ENCODE assay signal across 8 mouse cellular contexts in genomic region chr5:123019336-123020016, GRCm38 (mm10). TPM values are rescaled to one million over a fixed set of nuclear protein-coding genes. Genes with fewer than 3 reads are reported as not detected.
DNase-seq lines count a peak whose midpoint lies in the region; ATAC-seq and TF ChIP-seq lines count a peak whose summit lies in the region.

No protein-coding gene starts in this region.

- H3K27ac ChIP-seq in intestine, embryonic 14.5 days (ENCODE audit: low read depth) = peak overlapping the region; percentile 14; the same call in 1 of the 2 replicates
- no peak overlapping the region for H3K27ac ChIP-seq in intestine, postnatal 0 days (ENCODE audit: low read depth, low read length)
- H3K27ac ChIP-seq in forebrain, embryonic 12.5 days = peak overlapping the region; percentile 76
- peak overlapping the region; percentile 72 for H3K27ac ChIP-seq in hindbrain, postnatal 0 days
- peak overlapping the region; percentile 48 for H3K27ac ChIP-seq in midbrain, embryonic 16.5 days (ENCODE audit: low read length)

- H3K4me3 ChIP-seq in intestine, embryonic 14.5 days (ENCODE audit: low read depth, low read length) = no peak overlapping the region
- no peak overlapping the region for H3K4me3 ChIP-seq in intestine, postnatal 0 days (ENCODE audit: low read depth, low read length)
- H3K4me3 ChIP-seq in forebrain, embryonic 12.5 days (replicated peaks) = no peak overlapping the region
- no peak overlapping the region for H3K4me3 ChIP-seq in hindbrain, postnatal 0 days (ENCODE audit: low read length)
- no peak overlapping the region for H3K4me3 ChIP-seq in midbrain, embryonic 16.5 days (ENCODE audit: low read depth, low read length)

- DNase-seq in intestine, embryonic 14.5 days (ENCODE audit: low spot score) = no peak
- peak; percentile 82 for DNase-seq in hindbrain, postnatal 0 days (ENCODE audit: low spot score)
- no peak for DNase-seq in layer of hippocampus, postnatal 36 days
- no peak for DNase-seq in kidney, adult 11 months
- DNase-seq in thymus, postnatal 4 days = no peak

- no peak overlapping the region for H3K4me2 ChIP-seq in intestine, embryonic 14.5 days (ENCODE audit: low read length)
- H3K4me2 ChIP-seq in intestine, postnatal 0 days (replicated peaks; ENCODE audit: low read depth) = no peak overlapping the region; the same call in 1 of the 2 replicates
- 0 out of 2 replicates have a peak overlapping the region, but pooled peaks have one; percentile 5 for H3K4me2 ChIP-seq in forebrain, embryonic 12.5 days
- H3K4me2 ChIP-seq in hindbrain, postnatal 0 days (ENCODE audit: low read depth, low read length) = peak overlapping the region; percentile 19; the same call in 1 of the 2 replicates
- no peak overlapping the region for H3K4me2 ChIP-seq in midbrain, embryonic 16.5 days (ENCODE audit: low read length)

- WGBS in intestine, embryonic 14.5 days = 60% methylated on average over 10 of the region's 10 CpGs
- 55% methylated on average over 10 of the region's 10 CpGs for WGBS in intestine, postnatal 0 days
- WGBS in forebrain, embryonic 12.5 days = 43% methylated on average over 10 of the region's 10 CpGs
- 40% methylated on average over 10 of the region's 10 CpGs for WGBS in hindbrain, postnatal 0 days
- WGBS in midbrain, embryonic 16.5 days = 29% methylated on average over 10 of the region's 10 CpGs

- no peak for TF ChIP-seq CTCF in intestine, postnatal 0 days (IDR thresholded peaks at IDR 0.05; ENCODE audit: low read depth)
- TF ChIP-seq CTCF in hindbrain, postnatal 0 days (IDR thresholded peaks at IDR 0.05; ENCODE audit: low read depth) = no peak

- H3K36me3 ChIP-seq in intestine, embryonic 14.5 days (ENCODE audit: control insufficient read depth, insufficient read depth, low read length) = no peaks in the 10 kb centered on the region
- H3K36me3 ChIP-seq in intestine, postnatal 0 days (ENCODE audit: control insufficient read depth, insufficient read depth) = peaks cover 5% of the 10 kb centered on the region; the same call in 1 of the 2 replicates
- H3K36me3 ChIP-seq in forebrain, embryonic 12.5 days (replicated peaks) = no peaks in the 10 kb centered on the region
- no peaks in the 10 kb centered on the region for H3K36me3 ChIP-seq in hindbrain, postnatal 0 days (ENCODE audit: insufficient read depth, low read length)
- H3K36me3 ChIP-seq in midbrain, embryonic 16.5 days (ENCODE audit: control insufficient read depth, insufficient read depth, low read length) = no peaks in the 10 kb centered on the region

- no peak for ATAC-seq in intestine, embryonic 14.5 days (replicated peaks; ENCODE audit: low FRiP score, low TSS enrichment, low read depth)
- no peak for ATAC-seq in intestine, postnatal 0 days
- no peak for ATAC-seq in forebrain, embryonic 12.5 days (ENCODE audit: low FRiP score)
- ATAC-seq in hindbrain, postnatal 0 days = peak; percentile 63
- no peak for ATAC-seq in midbrain, embryonic 16.5 days

- H3K9me3 ChIP-seq in intestine, embryonic 14.5 days (ENCODE audit: control insufficient read depth, low read length) = no peaks in the 10 kb centered on the region
- no peaks in the 10 kb centered on the region for H3K9me3 ChIP-seq in intestine, postnatal 0 days (ENCODE audit: control insufficient read depth)
- H3K9me3 ChIP-seq in forebrain, embryonic 12.5 days = no peaks in the 10 kb centered on the region
- no peaks in the 10 kb centered on the region for H3K9me3 ChIP-seq in hindbrain, postnatal 0 days (ENCODE audit: low read length)
- H3K9me3 ChIP-seq in midbrain, embryonic 16.5 days (replicated peaks; ENCODE audit: control insufficient read depth, low read length, poor library complexity, severe bottlenecking) = no peaks in the 10 kb centered on the region

- no peak overlapping the region for H3K9ac ChIP-seq in intestine, embryonic 14.5 days (ENCODE audit: low read length)
- H3K9ac ChIP-seq in intestine, postnatal 0 days (ENCODE audit: low read depth, low read length) = no peak overlapping the region
- peak overlapping the region; percentile 18; the same call in 1 of the 2 replicates for H3K9ac ChIP-seq in forebrain, embryonic 12.5 days
- peak overlapping the region; percentile 6; the same call in 1 of the 2 replicates for H3K9ac ChIP-seq in hindbrain, postnatal 0 days (replicated peaks; ENCODE audit: low read length)
- no peak overlapping the region for H3K9ac ChIP-seq in midbrain, embryonic 16.5 days (ENCODE audit: low read depth, low read length)

- H3K27me3 ChIP-seq in intestine, embryonic 14.5 days (replicated peaks; ENCODE audit: control insufficient read depth, insufficient read depth, low read length) = no peaks in the 10 kb centered on the region
- no peaks in the 10 kb centered on the region for H3K27me3 ChIP-seq in intestine, postnatal 0 days (replicated peaks; ENCODE audit: control insufficient read depth, insufficient read depth, low read length)
- H3K27me3 ChIP-seq in forebrain, embryonic 12.5 days = 0 out of 2 replicates have a peak, but pooled peaks cover 3% of the 10 kb centered on the region
- H3K27me3 ChIP-seq in hindbrain, postnatal 0 days (ENCODE audit: insufficient read depth, low read length) = no peaks in the 10 kb centered on the region
- H3K27me3 ChIP-seq in midbrain, embryonic 16.5 days (ENCODE audit: control insufficient read depth, insufficient read depth, low read depth, low read length) = no peaks in the 10 kb centered on the region

- H3K4me1 ChIP-seq in intestine, embryonic 14.5 days (replicated peaks; ENCODE audit: control insufficient read depth, insufficient read depth, low read length) = peaks cover 27% of the 10 kb centered on the region
- H3K4me1 ChIP-seq in intestine, postnatal 0 days (replicated peaks; ENCODE audit: control insufficient read depth, insufficient read depth, low read length) = 0 out of 2 replicates have a peak, but pooled peaks cover 4% of the 10 kb centered on the region
- H3K4me1 ChIP-seq in forebrain, embryonic 12.5 days = peaks cover 29% of the 10 kb centered on the region
- H3K4me1 ChIP-seq in hindbrain, postnatal 0 days (ENCODE audit: insufficient read depth, low read length) = peaks cover 2% of the 10 kb centered on the region; the same call in 1 of the 2 replicates
- H3K4me1 ChIP-seq in midbrain, embryonic 16.5 days (ENCODE audit: control insufficient read depth, insufficient read depth, low read length) = peaks cover 24% of the 10 kb centered on the region

RNA-seq across cellular contexts. Expression of gene Orai1, which starts 4.6 kb away (rescaled TPM):
- polyA plus RNA-seq in intestine, embryonic 14.5 days (2014; fragmentation: Nextera tagmentation; extraction: Ambion mirVana) = 15.6 and 17.7 TPM in 2 replicates
- polyA plus RNA-seq in intestine, postnatal 0 days (2015; fragmentation: Nextera tagmentation; extraction: Ambion mirVana) = 36.8 and 42.5 TPM in 2 replicates
- 10.4 and 11.4 TPM in 2 replicates for polyA plus RNA-seq in forebrain, embryonic 12.5 days (2016; fragmentation: Nextera tagmentation; extraction: Ambion mirVana)
- 20.9 and 27.2 TPM in 2 replicates for total RNA-seq in hindbrain, postnatal 0 days (2014; rRNA removed)
- polyA plus RNA-seq in hindbrain, postnatal 0 days (2015; fragmentation: Nextera tagmentation; extraction: Ambion mirVana) = 16.8 and 18.3 TPM in 2 replicates
- polyA plus RNA-seq in midbrain, embryonic 16.5 days (2015; fragmentation: Nextera tagmentation; extraction: Ambion mirVana) = 9.3 and 10.7 TPM in 2 replicates
- total RNA-seq in layer of hippocampus, postnatal 36 days (2021) = 10 to 100 TPM; 11.7 TPM

RNA-seq across cellular contexts. Expression of gene Morn3, which starts 27.3 kb away (rescaled TPM):
- 0.54 and 1.5 TPM in 2 replicates for polyA plus RNA-seq in intestine, embryonic 14.5 days (2014; fragmentation: Nextera tagmentation; extraction: Ambion mirVana)
- polyA plus RNA-seq in intestine, postnatal 0 days (2015; fragmentation: Nextera tagmentation; extraction: Ambion mirVana) = 0.43 TPM in 1 of 2 replicates, not detected in the other
- 0.50 TPM in 1 of 2 replicates, not detected in the other for polyA plus RNA-seq in forebrain, embryonic 12.5 days (2016; fragmentation: Nextera tagmentation; extraction: Ambion mirVana)
- total RNA-seq in hindbrain, postnatal 0 days (2014; rRNA removed) = not detected in 2 replicates
- 0.64 and 0.87 TPM in 2 replicates for polyA plus RNA-seq in hindbrain, postnatal 0 days (2015; fragmentation: Nextera tagmentation; extraction: Ambion mirVana)
- polyA plus RNA-seq in midbrain, embryonic 16.5 days (2015; fragmentation: Nextera tagmentation; extraction: Ambion mirVana) = 0.62 and 1.7 TPM in 2 replicates
- not detected for total RNA-seq in layer of hippocampus, postnatal 36 days (2021)

RNA-seq across cellular contexts. Expression of gene Kdm2b, which starts 29.9 kb away (rescaled TPM):
- 31.7 and 37.4 TPM in 2 replicates for polyA plus RNA-seq in intestine, embryonic 14.5 days (2014; fragmentation: Nextera tagmentation; extraction: Ambion mirVana)
- 7.6 and 8.6 TPM in 2 replicates for polyA plus RNA-seq in intestine, postnatal 0 days (2015; fragmentation: Nextera tagmentation; extraction: Ambion mirVana)
- 108 and 118 TPM in 2 replicates for polyA plus RNA-seq in forebrain, embryonic 12.5 days (2016; fragmentation: Nextera tagmentation; extraction: Ambion mirVana)
- total RNA-seq in hindbrain, postnatal 0 days (2014; rRNA removed) = 75.7 and 87.3 TPM in 2 replicates
- 59.7 and 60.9 TPM in 2 replicates for polyA plus RNA-seq in hindbrain, postnatal 0 days (2015; fragmentation: Nextera tagmentation; extraction: Ambion mirVana)
- 117 and 123 TPM in 2 replicates for polyA plus RNA-seq in midbrain, embryonic 16.5 days (2015; fragmentation: Nextera tagmentation; extraction: Ambion mirVana)
- total RNA-seq in layer of hippocampus, postnatal 36 days (2021) = 10 to 100 TPM; 35.3 to 43.9 TPM

RNA-seq across cellular contexts. Expression of gene Tmem120b, which starts 48.7 kb away (rescaled TPM):
- 8.9 and 10.0 TPM in 2 replicates for polyA plus RNA-seq in intestine, embryonic 14.5 days (2014; fragmentation: Nextera tagmentation; extraction: Ambion mirVana)
- 3.2 and 4.2 TPM in 2 replicates for polyA plus RNA-seq in intestine, postnatal 0 days (2015; fragmentation: Nextera tagmentation; extraction: Ambion mirVana)
- polyA plus RNA-seq in forebrain, embryonic 12.5 days (2016; fragmentation: Nextera tagmentation; extraction: Ambion mirVana) = 9.0 and 9.7 TPM in 2 replicates
- total RNA-seq in hindbrain, postnatal 0 days (2014; rRNA removed) = 15.3 and 29.3 TPM in 2 replicates
- polyA plus RNA-seq in hindbrain, postnatal 0 days (2015; fragmentation: Nextera tagmentation; extraction: Ambion mirVana) = 17.7 and 19.6 TPM in 2 replicates
- polyA plus RNA-seq in midbrain, embryonic 16.5 days (2015; fragmentation: Nextera tagmentation; extraction: Ambion mirVana) = 16.9 and 18.7 TPM in 2 replicates
- 10 to 100 TPM; 16.3 to 19.9 TPM for total RNA-seq in layer of hippocampus, postnatal 36 days (2021)

Comparison
In these comparisons a context has a peak if more than half of its experiments do, and no peak if none do; other contexts are left out.
1. H3K4me2 ChIP-seq: peak in forebrain, embryonic 12.5 days (single experiment) and hindbrain, postnatal 0 days (single experiment); none in intestine, embryonic 14.5 days (single experiment), intestine, postnatal 0 days (single experiment) and midbrain, embryonic 16.5 days (single experiment).
2. H3K9ac ChIP-seq: peak in forebrain, embryonic 12.5 days (single experiment) and hindbrain, postnatal 0 days (single experiment); none in intestine, embryonic 14.5 days (single experiment), intestine, postnatal 0 days (single experiment) and midbrain, embryonic 16.5 days (single experiment).